Mouse (Mus musculus) telencephalon, adult 2 months (tissue): ENCODE data around the gene 4930451I11Rik.

Experiments used
- DNase-seq: peaks from one replicate; pipeline ENCODE4 v3.0.0-alpha.2; 2011; ENCODE audit warnings: low read depth, low spot score

4930451I11Rik gene

GRCm38 (mm10) chr7:126831539-126831938, at the start of gene 4930451I11Rik:
Gene 4930451I11Rik (minus strand): TSS chr7:126831639.
- DNase-seq: no peak

- no peak for DNase-seq
Measured at GRCm38 (mm10) chr7:126881040-126881439, 49.6 kb upstream of the 4930451I11Rik start.

DNA sequence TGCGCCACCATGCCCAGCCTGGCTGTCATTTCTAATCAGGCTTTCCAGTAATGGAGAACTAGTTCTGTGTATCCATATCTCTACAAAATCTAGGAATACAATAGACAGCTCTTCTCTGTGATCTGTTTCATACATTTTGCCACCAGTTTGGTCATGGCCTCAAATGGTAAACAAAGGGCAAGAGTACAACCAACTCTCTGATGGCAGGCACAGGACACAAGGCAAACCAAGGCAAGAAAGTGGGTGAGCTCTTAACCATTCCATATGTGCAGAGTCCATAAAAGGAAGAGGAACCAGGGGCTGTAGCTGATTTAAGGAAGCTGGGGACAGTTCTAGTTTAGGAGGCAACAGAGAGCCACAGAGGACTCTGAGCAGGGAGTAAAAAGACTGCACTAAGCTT, 45.8 kb upstream of the 4930451I11Rik start:
- DNase-seq: no peak

- DNase-seq: no peak
Measured at GRCm38 (mm10) chr7:126870520-126870891, 39.1 kb upstream of the 4930451I11Rik start.

- DNase-seq: no peak
Measured at GRCm38 (mm10) chr7:126869780-126870519, 38.5 kb upstream of the 4930451I11Rik start.

DNA sequence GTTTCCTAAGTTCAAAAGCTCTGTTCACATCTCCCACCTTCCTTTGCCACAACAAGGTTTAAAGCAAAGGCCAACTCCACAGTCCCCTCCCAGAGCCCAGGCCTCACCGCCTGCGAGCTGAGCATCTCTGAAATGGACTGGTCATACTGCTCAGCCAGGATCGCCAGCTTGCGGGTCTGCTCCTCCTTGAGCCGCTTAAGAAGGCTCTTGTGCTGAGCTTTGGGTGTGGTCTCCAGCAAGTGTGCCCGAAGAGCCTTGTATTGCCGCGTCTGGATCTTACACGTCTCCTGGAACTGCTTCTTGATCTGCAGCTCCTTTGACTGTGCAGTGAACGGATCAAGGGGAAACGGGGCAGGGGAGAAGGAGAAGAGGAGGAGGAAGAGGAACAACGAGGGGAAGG, 36.6 kb upstream of the 4930451I11Rik start:
- no peak for DNase-seq

DNA sequence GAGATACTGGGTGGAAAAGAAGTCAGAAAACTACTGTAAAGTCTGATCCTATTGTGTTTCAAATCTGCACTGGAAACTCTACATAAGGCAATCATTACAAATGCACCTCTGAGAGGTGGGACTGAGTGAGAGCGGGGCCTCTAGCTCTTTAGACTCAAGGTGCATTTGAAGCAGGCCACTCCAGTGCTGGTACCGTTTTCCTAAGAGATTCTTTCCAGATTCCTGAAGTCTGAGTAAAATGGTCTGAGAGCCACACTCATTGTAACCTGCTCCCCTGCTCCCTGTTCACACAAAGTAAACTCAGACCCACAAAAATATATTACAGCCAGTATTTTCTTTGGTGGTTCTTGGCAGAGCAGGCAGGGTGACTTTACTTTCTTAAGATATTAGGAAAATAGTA, 36.1 kb upstream of the 4930451I11Rik start:
- DNase-seq: no peak

DNA sequence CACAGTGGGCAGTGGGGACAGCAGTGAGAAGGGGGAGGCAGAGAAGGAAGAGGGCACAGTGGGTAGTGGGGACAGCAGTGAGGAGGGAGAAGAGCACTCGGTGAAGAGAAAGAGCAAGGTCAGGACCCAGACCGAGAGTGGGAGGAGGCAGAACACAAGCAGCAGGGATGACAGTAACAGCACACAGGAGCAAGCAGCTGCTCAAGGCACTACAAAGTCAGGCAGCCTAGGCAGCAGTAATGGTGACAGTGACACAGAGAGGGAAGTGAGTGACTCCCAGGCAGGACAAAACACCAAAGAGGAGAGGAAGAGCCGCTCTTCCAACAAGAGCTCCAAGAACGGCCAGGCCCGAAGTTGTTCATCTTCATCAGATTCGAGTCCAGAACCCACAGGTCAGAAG, 32.4 kb upstream of the 4930451I11Rik start:
- no peak for DNase-seq

DNA sequence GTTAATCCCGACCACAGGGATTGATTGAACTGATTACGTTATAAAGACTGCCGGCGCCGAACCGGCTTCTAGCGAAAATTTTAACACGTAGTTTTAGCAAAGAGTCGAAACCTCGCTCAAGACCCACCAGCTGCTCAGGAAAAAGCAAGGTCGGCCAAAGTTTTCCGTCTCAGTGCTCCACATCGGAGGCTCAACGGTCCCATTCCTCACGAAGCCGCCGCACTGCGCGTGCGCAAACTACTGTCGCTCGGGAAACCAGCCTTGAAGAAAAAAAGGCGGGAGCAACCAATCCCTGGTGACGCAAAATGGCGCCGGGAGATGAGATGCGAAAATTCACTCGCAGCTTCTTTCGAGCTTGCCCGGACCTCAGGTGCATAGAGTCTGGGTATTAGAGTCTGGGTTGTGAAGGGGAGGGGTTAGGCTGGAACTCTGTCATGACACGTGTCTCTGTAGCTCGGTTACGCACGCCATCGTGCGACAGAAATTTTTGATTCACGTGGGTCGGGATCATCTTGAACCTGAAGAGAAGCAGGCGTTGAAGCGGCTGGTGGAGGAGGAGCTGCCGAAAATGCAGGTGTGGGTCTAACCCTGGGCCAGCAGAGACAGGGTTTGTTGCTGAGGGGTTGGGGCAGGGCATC, 30.8 kb upstream of the 4930451I11Rik start, which contains the start of gene Ino80e:
Gene Ino80e (minus strand): TSS at position 231 of the 638 bp plus-strand sequence.
- DNase-seq: peak; percentile 90

DNA sequence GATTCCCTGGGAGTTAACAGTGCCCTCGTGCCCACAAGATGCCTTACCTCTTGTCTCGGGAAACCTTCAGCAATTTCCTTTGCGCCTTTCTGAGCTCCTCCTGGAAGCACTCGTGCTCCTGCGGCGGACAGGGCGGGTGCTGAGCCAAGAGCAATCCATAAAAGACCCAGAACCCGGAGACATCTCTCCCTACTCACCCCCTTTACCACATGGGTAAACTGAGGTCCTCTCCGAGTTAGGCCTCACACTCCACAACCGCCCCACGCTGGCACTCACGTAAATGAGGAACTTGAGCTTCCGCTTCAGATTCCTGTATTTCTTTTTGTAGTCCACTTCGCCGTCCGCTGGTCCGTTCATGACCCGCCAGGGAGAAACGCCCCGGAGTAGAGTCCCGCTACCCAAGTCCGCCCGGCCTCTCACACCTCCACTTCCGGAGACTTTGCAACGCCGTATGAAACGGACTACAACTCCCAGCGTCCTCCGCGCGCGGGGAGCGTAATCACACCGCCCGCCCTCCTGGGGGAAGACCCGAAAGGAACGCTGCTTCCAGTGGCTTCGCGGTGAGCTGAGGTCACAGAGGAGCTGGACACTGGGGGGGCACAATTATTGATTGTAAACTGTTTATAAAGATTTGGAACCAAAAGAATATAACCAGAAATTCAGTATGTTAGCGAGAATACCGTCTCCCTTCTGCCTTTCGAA, 30.1 kb upstream of the 4930451I11Rik start, which contains the start of gene Hirip3:
Gene Hirip3 (plus strand): TSS at position 544 of the 702 bp plus-strand sequence.
- DNase-seq: peak; percentile 91

DNA sequence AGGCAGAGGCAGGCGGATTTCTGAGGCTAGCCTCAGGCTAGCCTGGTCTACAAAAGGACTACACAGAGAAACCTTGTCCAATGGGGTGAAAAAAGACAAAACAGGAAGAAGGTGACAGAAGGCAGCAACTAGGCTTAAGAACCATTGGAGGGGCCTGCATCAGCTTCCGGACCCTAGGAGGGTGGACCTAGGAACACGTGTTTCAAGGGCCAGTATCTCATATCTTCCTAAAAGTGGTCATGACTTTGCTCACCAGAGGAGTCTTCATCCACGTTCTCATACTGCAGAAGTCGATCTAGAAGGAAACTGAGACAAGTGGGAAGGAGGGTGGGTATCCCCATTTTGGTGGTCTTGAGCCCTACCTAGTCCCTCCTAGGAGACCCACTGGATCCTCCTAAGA, 29.5 kb upstream of the 4930451I11Rik start:
- no peak for DNase-seq

- no peak for DNase-seq
Measured at GRCm38 (mm10) chr7:126856741-126857420, 25.4 kb upstream of the 4930451I11Rik start.

DNA sequence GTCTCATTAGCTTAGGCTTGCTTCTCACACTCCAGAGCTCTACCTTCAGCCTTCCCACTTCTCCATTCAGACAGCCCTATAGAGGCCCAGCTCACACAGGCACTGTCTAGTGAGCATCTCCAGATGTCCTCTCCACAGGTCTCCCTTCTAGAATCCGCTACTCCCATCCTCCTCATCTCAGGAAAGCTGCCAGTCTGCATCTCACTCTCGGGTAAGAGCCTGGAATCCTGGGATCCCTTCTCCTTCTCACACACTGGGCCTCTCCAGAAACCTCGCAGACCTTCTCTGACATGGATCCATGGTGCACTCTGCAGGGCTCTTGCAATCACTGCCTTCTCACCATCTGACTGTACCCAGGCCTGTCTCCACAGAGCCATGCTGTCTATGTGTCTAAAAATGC, 24.2 kb upstream of the 4930451I11Rik start:
- no peak for DNase-seq

DNA sequence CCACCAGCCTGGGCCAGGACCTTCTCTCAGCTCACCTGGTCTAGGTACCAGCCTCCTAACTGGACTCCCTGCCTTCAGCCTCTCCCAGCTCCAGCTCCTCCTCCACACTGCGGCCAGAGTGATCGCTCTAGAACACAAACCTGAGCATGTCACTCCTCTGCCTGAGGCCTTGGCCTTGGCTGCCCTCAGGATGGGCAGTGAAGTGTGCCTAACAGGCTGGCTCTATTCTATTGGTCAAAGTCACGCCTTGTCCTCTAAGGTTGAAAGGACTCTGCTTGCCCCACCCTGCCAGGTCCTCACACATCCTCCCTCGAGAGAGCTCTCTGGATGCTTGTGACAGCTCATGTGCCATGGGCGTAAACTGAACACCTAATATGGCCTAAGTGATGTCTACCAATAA, 22.0 kb upstream of the 4930451I11Rik start:
- DNase-seq: no peak

- no peak for DNase-seq
Measured at GRCm38 (mm10) chr7:126851192-126851591, 19.8 kb upstream of the 4930451I11Rik start.

- DNase-seq: no peak
Measured at GRCm38 (mm10) chr7:126850161-126850560, 18.7 kb upstream of the 4930451I11Rik start.

DNA sequence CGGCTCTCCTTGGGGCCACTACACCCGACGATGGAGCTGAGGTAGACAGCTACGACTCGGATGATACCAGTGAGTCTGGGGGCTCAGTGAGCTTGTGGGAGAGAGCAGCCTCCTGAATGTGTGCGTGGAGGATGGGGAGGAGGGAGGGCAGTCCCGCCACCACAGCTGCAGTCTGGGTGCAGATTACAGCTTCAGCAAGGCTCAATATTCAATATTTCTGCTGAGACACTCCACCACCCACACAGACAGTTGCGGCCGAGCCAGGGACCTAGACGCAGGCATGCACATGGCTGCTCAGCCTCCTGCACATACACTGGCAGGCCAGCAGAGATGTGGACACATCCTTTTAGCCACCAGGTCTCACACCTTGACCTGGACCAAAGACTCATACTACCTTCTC, 17.4 kb upstream of the 4930451I11Rik start:
- DNase-seq: no peak

DNA sequence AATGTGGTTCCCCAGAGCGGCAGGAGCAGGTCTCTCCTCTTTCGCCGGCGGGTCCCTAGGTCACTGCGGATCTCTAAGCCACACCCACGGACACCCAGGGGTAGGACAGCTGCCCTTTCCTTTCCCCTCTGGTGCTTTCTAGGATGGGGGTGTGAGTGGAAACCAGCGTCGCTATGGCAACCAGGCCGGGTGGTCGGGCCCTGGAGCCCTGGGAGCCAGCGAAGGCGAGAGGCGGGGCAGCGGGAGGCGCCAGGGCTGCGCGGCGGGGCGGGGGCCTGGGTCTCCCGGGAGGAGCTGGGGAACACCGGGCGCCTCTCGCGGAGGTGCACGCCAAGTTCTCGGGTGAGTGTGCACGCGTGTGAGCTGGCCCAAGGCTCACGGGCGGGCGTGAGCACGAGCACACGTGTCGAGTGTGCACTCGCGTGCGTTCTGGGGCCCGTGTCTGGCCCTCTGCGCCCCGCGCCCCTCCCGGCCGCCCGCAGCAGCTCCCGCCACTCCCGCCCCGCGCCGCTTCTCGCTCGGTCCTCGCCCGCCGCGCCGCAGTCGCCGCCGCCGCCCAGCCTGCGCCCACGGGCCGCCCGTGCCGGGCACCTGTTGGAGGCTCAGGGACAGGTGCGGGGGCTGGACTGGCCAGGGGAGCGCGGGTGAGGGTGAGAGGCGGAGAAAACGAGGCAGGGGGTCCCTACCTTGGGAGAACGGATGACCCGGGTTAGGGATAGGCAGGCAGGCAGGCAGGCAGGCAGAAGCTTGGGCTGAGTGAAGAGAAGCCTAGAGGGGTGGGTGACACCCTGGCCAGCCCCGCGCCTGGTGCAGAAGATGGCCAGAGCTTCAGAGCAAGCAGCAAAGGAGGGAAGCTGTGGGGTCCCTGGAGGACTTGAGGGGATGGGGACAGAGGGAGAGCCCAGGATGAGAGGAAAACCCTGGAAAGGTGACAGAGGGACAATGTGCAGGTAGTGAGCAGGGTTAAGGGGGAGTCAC, 16.3 kb upstream of the 4930451I11Rik start:
- no peak for DNase-seq

- DNase-seq: no peak
Measured at GRCm38 (mm10) chr7:126847116-126847420, 15.6 kb upstream of the 4930451I11Rik start, which contains the start of gene Doc2a. Gene Doc2a (plus strand): TSS chr7:126847416.

GRCm38 (mm10) chr7:126845516-126845915, 14.1 kb upstream of the 4930451I11Rik start:
- DNase-seq: no peak

GRCm38 (mm10) chr7:126843276-126843675, 11.8 kb upstream of the 4930451I11Rik start:
- no peak for DNase-seq
